Mouse (Mus musculus) MEL (cell line): Measurements from ENCODE around the gene Sdccag8. TPM values are rescaled to one million over a fixed set of nuclear protein-coding genes. Genes with fewer than 3 reads are reported as not detected.

Experiments used
- DNase-seq: peaks from one replicate; pipeline ENCODE4 v3.0.0; 2011; ENCODE audit warnings: low read depth, low spot score
- H3K27ac ChIP-seq: 2 replicates; pipeline ENCODE4 v1.5.1; 2012; ENCODE audit warnings: low read depth, mild to moderate bottlenecking, control low read depth, low read length, moderate library complexity; ENCODE audit not compliant: control insufficient read depth
- H3K27me3 ChIP-seq, 2 experiments: fragments of 150-350 bp in 1 of 2; sonication (generic) in 1 of 2; 2 replicates each; pipeline ENCODE4 v1.6.1; 2012; ENCODE audit warnings: low read length in 2 of 2, mild to moderate bottlenecking in 2 of 2, improper control_type of control experiment in 1 of 2, moderate library complexity in 1 of 2; ENCODE audit not compliant: insufficient read depth in 2 of 2, control insufficient read depth in 1 of 2
- H3K36me3 ChIP-seq, 2 experiments: 2 replicates each; pipeline ENCODE4 v1.6.1; 2012 to 2014; ENCODE audit warnings: low read length in 2 of 2, improper control_type of control experiment in 1 of 2, inconsistent platforms in 1 of 2, mild to moderate bottlenecking in 1 of 2; ENCODE audit not compliant: insufficient read depth in 2 of 2, control insufficient read depth in 1 of 2
- H3K4me1 ChIP-seq, 2 experiments: fragments of 150-350 bp in 1 of 2; sonication (generic) in 1 of 2; 2 replicates each; pipeline ENCODE4 v1.6.1; 2012; ENCODE audit warnings: low read length in 2 of 2, improper control_type of control experiment in 1 of 2, mild to moderate bottlenecking in 1 of 2; ENCODE audit not compliant: insufficient read depth in 2 of 2, control insufficient read depth in 1 of 2
- H3K4me3 ChIP-seq, 2 experiments: fragments of 150-350 bp in 1 of 2; sonication (generic) in 1 of 2; 2 replicates each; pipeline ENCODE4 v1.5.1; 2012; ENCODE audit warnings: low read depth in 2 of 2, low read length in 2 of 2, mild to moderate bottlenecking in 2 of 2, moderate library complexity in 2 of 2, control low read depth in 1 of 2, improper control_type of control experiment in 1 of 2; ENCODE audit not compliant: control insufficient read depth in 1 of 2, insufficient read depth in 1 of 2
- H3K79me2 ChIP-seq: 2 replicates; pipeline ENCODE4 v1.6.1; 2012; ENCODE audit warnings: mild to moderate bottlenecking, low read length, moderate library complexity; ENCODE audit not compliant: control insufficient read depth, poor library complexity, insufficient read depth
- H3K9ac ChIP-seq: 2 replicates; pipeline ENCODE4 v1.6.1; 2012; ENCODE audit warnings: low read depth, mild to moderate bottlenecking, control low read depth, low read length, moderate library complexity; ENCODE audit not compliant: control insufficient read depth, poor library complexity, severe bottlenecking
- H3K9me3 ChIP-seq: fragments of 150-350 bp; sonication (generic); replicated peaks from 2 replicates; pipeline ENCODE4 v1.6.1; 2012; ENCODE audit warnings: mild to moderate bottlenecking, low read length, improper control_type of control experiment, moderate library complexity; ENCODE audit not compliant: insufficient read depth
- BHLHE40 ChIP-seq: IDR thresholded peaks from 2 replicates; pipeline ENCODE4 v1.6.1; 2012; ENCODE audit warnings: low read depth, mild to moderate bottlenecking, inconsistent platforms, low read length, improper control_type of control experiment, borderline replicate concordance
- E2F4 ChIP-seq: IDR thresholded peaks from 2 replicates; pipeline ENCODE4 v1.6.1; 2011; ENCODE audit warnings: low read depth, low read length, improper control_type of control experiment, borderline replicate concordance
- ELF1 ChIP-seq: IDR thresholded peaks from 2 replicates; pipeline ENCODE4 v1.6.1; 2014; ENCODE audit warnings: low read depth, mild to moderate bottlenecking, inconsistent platforms, low read length, improper control_type of control experiment, moderate library complexity
- GABPA ChIP-seq: IDR thresholded peaks from 2 replicates; pipeline ENCODE4 v1.6.1; 2012; ENCODE audit warnings: low read depth, mild to moderate bottlenecking, inconsistent platforms, low read length, improper control_type of control experiment, moderate library complexity
- HCFC1 ChIP-seq: IDR thresholded peaks from 2 replicates; pipeline ENCODE4 v1.6.1; 2012; ENCODE audit warnings: low read depth, mild to moderate bottlenecking, inconsistent platforms, low read length, improper control_type of control experiment, moderate library complexity
- KAT2A ChIP-seq: conservative IDR thresholded peaks from 2 replicates; pipeline ENCODE4 v1.6.1; 2012; ENCODE audit warnings: low read depth, low read length, improper control_type of control experiment, inconsistent platforms
- MYC ChIP-seq: IDR thresholded peaks from 2 replicates; pipeline ENCODE4 v1.6.1; 2011; ENCODE audit warnings: low read depth, mild to moderate bottlenecking, low read length, improper control_type of control experiment, moderate library complexity
- NELFE ChIP-seq: IDR thresholded peaks from 2 replicates; pipeline ENCODE4 v1.6.1; 2011; ENCODE audit warnings: low read depth, low read length, improper control_type of control experiment
- POLR2A ChIP-seq, 2 experiments: IDR thresholded peaks; 2 replicates each; pipeline ENCODE4 v1.6.1; 2011 to 2012; ENCODE audit warnings: low read length in 2 of 2, mild to moderate bottlenecking in 2 of 2, control low read depth in 1 of 2, improper control_type of control experiment in 1 of 2, low read depth in 1 of 2, moderate library complexity in 1 of 2; ENCODE audit not compliant: control insufficient read depth in 1 of 2, insufficient read depth in 1 of 2, poor library complexity in 1 of 2
- POLR2AphosphoS2 ChIP-seq: IDR thresholded peaks from 2 replicates; pipeline ENCODE4 v1.6.1; 2011; ENCODE audit warnings: low read length, improper control_type of control experiment
- POLR2AphosphoS5 ChIP-seq: IDR thresholded peaks from 2 replicates; pipeline ENCODE4 v1.6.1; 2012; ENCODE audit warnings: low read depth, borderline replicate concordance, mild to moderate bottlenecking, inconsistent platforms, low read length, moderate library complexity, mixed read lengths
- RCOR1 ChIP-seq: IDR thresholded peaks from 2 replicates; pipeline ENCODE4 v1.6.1; 2012; ENCODE audit warnings: low read depth, mild to moderate bottlenecking, inconsistent platforms, low read length, improper control_type of control experiment
- SIN3A ChIP-seq: IDR thresholded peaks from 2 replicates; pipeline ENCODE4 v1.6.1; 2012; ENCODE audit warnings: low read length, improper control_type of control experiment, inconsistent platforms
- TAL1 ChIP-seq: IDR thresholded peaks from 2 replicates; pipeline ENCODE4 v1.6.1; 2012; ENCODE audit warnings: mild to moderate bottlenecking, inconsistent platforms, low read length, moderate library complexity, mixed read lengths
- TBP ChIP-seq: IDR thresholded peaks from 2 replicates; pipeline ENCODE4 v1.8.0; 2011; ENCODE audit warnings: low read depth, low read length, improper control_type of control experiment
- TCF12 ChIP-seq: IDR thresholded peaks from 2 replicates; pipeline ENCODE4 v1.6.1; 2014; ENCODE audit warnings: low read depth, mild to moderate bottlenecking, inconsistent platforms, low read length, improper control_type of control experiment, moderate library complexity
- UBTF ChIP-seq: IDR thresholded peaks from 2 replicates; pipeline ENCODE4 v1.6.1; 2012; ENCODE audit warnings: low read depth, mild to moderate bottlenecking, inconsistent platforms, low read length, improper control_type of control experiment, moderate library complexity, borderline replicate concordance; ENCODE audit not compliant: insufficient read depth
- USF2 ChIP-seq, 2 experiments: IDR thresholded peaks; 2 replicates each; pipeline ENCODE4 v1.6.1; 2011 to 2012; ENCODE audit warnings: improper control_type of control experiment in 2 of 2, low read length in 2 of 2, borderline replicate concordance in 1 of 2, inconsistent platforms in 1 of 2, low read depth in 1 of 2, mild to moderate bottlenecking in 1 of 2; ENCODE audit not compliant: insufficient read depth in 1 of 2
- ZC3H11A ChIP-seq: IDR thresholded peaks from 2 replicates; pipeline ENCODE4 v1.6.1; 2012; ENCODE audit warnings: low read depth, mild to moderate bottlenecking, inconsistent platforms, low read length, improper control_type of control experiment
- ZMIZ1 ChIP-seq: IDR thresholded peaks from 2 replicates; pipeline ENCODE4 v1.6.1; 2012; ENCODE audit warnings: low read depth, mild to moderate bottlenecking, inconsistent platforms, low read length, improper control_type of control experiment, moderate library complexity
- ZNF384 ChIP-seq: IDR thresholded peaks from 2 replicates; pipeline ENCODE4 v1.6.1; 2012; ENCODE audit warnings: low read depth, mild to moderate bottlenecking, inconsistent platforms, low read length, improper control_type of control experiment
- polyA plus RNA-seq, 2 experiments: library from polyadenylated mRNA; stranded (reverse) in 1 of 2; unstranded in 1 of 2; fragments of >175 nt in 1 of 2; fragments of >200 nt in 1 of 2; gene quantifications; 2 replicates each; pipeline versions ENCODE4 v1.2.1 to v1.2.4; 2012; ENCODE audit warnings: low replicate concordance in 2 of 2, low read depth in 1 of 2; ENCODE audit not compliant: insufficient read length in 2 of 2, insufficient read depth in 1 of 2, missing spikeins in 1 of 2
- total RNA-seq: library from RNA; depleted of rRNA; stranded (reverse); fragments of 300-350 nt; gene quantifications from 2 replicates; pipeline ENCODE4 v1.2.3, GENCODE M21; 2012; rRNA removed

Sdccag8 gene
- total and polyA plus RNA-seq, 3 experiments: 4.6 to 7.8 TPM; not detected in 1

- Histone ChIP-seq H3K79me2 (no peaks in the 10 kb centered on the region), H3K4me1 (no peaks in the 10 kb centered on the region), H3K27me3 (no peaks in the 10 kb centered on the region), H3K9ac (no peak overlapping the region), H3K9me3 (no peaks in the 10 kb centered on the region), H3K27ac (no peak overlapping the region), H3K4me3 (no peak overlapping the region), H3K36me3 (no peaks in the 10 kb centered on the region)
- TF ChIP-seq ZC3H11A: no peak
- TF ChIP-seq TCF12: no peak
- TF ChIP-seq ZMIZ1: no peak
- no peak for TF ChIP-seq UBTF
- TF ChIP-seq ELF1: no peak
- TF ChIP-seq ZNF384: no peak
- TF ChIP-seq NELFE: no peak
- no peak for TF ChIP-seq USF2 (IDR thresholded peaks at IDR 0.05; ENCODE audit: borderline replicate concordance in 1 of 2, insufficient read depth in 1 of 2, low read depth in 1 of 2, low read length in 2 of 2)
- TF ChIP-seq TBP: no peak
- TF ChIP-seq MYC: no peak
- no peak for TF ChIP-seq E2F4
- no peak for TF ChIP-seq KAT2A
- TF ChIP-seq POLR2AphosphoS2: no peak
- TF ChIP-seq HCFC1: no peak
- TF ChIP-seq GABPA: no peak
- TF ChIP-seq TAL1: no peak
- no peak for TF ChIP-seq POLR2AphosphoS5
- DNase-seq: no peak
Observed at GRCm38 (mm10) chr1:177067123-177067646, 252.7 kb downstream of the Sdccag8 start.

GRCm38 (mm10) chr1:177069161-177069560 is 254.7 kb downstream of the Sdccag8 start:
- no peak for TF ChIP-seq KAT2A
- no peak for TF ChIP-seq SIN3A
- TF ChIP-seq RCOR1: no peak
- no peak for TF ChIP-seq BHLHE40
- TF ChIP-seq POLR2A (IDR thresholded peaks at IDR 0.05; ENCODE audit: control insufficient read depth in 1 of 2, insufficient read depth in 1 of 2, low read depth in 1 of 2, low read length in 2 of 2, poor library complexity in 1 of 2): no peak
- no peak for TF ChIP-seq GABPA
- DNase-seq: no peak
- H3K36me3 ChIP-seq: no peaks in the 10 kb centered on the region
- H3K9me3 ChIP-seq: no peaks in the 10 kb centered on the region
- no peaks in the 10 kb centered on the region for H3K79me2 ChIP-seq
- no peak overlapping the region for H3K9ac ChIP-seq
- no peak overlapping the region for H3K4me3 ChIP-seq
- no peaks in the 10 kb centered on the region for H3K27me3 ChIP-seq
- no peak overlapping the region for H3K27ac ChIP-seq
- no peaks in the 10 kb centered on the region for H3K4me1 ChIP-seq

Other genes starting within 250 kb of the Sdccag8 start
- gene Cep170, start 593 bp upstream of the Sdccag8 start, total RNA-seq: 9.2 and 10.8 TPM in 2 replicates
- 100 to 1,000 TPM in 1 of 2 experiments, 10 to 100 TPM in 1; 13.9 to 423 TPM for gene Cep170, start 593 bp upstream of the Sdccag8 start, polyA plus RNA-seq